Mouse (Mus musculus): ENCODE data around the gene Grcc10.

- TF ChIP-seq CTCF (IDR thresholded peaks at IDR 0.05; ENCODE audit: extremely low read depth, insufficient read depth, low read length) (no peak), POLR2A (IDR thresholded peaks at IDR 0.05; ENCODE audit: extremely low read depth, insufficient read depth, low read length) (no peak)
These were observed 12.6 kb downstream of the Grcc10 start for GRCm38 (mm10) chr6:124728621-124729020.
